Mouse (Mus musculus): ENCODE results near the gene Rps29.

Rps29 gene

DNA sequence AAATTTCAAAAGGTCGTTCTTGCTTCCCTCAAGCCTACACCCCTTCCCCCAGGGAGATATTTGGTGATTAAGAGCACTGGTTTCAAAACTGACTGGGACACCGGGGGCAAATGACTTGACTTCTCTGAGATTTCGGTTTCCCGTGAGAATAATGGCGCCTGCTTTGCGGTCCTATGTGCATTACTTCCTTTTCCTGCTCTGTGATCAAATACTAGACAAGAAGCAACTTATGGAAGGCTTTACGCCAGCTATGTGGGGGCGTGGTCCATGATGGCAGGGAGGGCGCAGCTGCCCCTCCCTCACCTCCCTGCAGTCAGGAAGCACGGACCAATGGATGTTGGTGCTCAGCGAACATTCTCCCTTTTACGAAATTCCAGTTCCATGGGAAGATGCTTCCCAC is 28.5 kb downstream of the Rps29 start:
- DNase-seq (ENCODE audit: low read depth, low spot score), result no peak

- DNase-seq (ENCODE audit: low read depth, low spot score), result no peak
Observed at GRCm38 (mm10) chr12:69129634-69130310, 29.2 kb downstream of the Rps29 start.

DNA sequence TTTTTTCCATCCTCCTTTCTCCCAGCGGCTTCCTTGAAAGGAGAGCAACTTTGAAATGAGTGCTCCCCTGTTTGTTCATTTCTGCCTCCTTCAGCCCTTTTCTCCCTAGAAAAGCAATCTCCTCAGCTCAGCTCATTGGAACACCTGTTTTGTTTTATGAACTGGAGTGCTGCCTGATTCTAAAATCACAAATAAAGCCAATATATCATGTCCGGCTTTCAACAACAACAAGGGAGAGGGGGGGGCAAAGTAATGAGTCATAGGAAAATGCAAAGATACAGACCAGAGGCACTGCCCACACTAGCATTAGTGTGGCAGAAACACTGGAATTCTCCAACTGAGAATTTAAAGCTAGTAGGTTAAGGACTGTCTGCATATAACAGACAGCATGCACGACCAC is 31.4 kb downstream of the Rps29 start:
- no peak for DNase-seq (ENCODE audit: low read depth, low spot score)

DNA sequence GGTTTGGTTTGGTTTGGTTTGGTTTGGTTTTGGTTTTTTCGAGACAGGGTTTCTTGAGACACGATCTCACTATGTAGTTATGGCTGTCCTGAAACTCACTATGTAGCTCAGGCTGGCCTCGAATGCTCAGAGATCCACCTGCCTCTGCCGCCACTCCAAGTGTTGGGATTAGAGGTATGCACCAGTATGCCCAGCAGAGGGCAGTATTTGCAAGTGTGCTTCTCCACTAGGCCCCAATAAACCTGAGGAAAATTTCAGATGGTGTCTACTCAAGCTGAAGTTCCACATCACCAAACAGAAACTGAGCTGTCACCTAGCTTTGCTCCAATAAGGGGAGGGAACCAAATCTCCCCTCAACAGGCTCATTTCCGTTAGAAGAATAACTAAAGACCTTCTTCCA is 31.8 kb downstream of the Rps29 start:
- DNase-seq (ENCODE audit: low read depth, low spot score), result peak; percentile 35

DNA sequence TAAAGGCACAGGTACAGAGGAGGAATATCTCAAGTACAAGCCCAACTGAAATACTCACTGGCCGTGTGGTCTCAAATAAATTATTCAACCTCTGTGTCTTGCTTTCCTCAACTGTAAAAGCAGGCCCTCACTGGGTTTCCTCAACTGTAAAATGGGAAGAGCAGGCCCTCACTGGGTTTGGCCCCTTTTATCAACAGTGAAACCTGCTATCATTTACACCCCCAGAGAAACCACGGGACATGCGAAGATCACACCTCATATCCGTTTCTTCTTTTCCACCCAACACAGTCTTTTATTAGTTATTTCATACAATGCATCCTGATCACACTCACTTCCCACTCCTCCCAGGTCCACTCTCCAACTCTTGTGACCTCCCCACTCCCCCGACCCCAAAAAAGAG is 33.9 kb downstream of the Rps29 start:
- no peak for DNase-seq (ENCODE audit: low read depth, low spot score)

DNA sequence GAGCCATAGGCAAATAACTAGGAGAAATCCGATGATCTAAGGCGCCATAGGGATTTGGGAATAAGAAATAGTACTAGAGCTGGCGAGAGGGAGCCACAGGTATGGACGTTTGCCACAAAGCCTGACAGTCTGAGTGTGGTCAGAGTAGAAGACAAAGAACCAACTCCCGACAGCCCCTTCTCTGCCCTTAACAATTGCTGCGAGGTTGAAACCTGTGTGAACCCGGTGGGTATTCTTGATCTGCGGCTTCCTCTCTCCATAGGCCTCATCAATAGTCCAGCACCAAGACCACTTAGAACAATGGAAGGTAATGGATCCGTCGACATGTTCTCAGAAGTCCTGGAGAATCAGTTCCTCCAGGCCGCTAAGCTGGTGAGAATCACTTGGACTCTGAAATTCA is 36.2 kb downstream of the Rps29 start:
- no peak for DNase-seq (ENCODE audit: low read depth, low spot score)

- no peak for DNase-seq (ENCODE audit: low read depth, low spot score)
Observed at GRCm38 (mm10) chr12:69119908-69120307, 39.1 kb downstream of the Rps29 start.

Measured in brain, adult 2 months (tissue).